In genomic region chr7:80670889-80671288, GRCm38 (mm10) we compare ENCODE assay signal across 33 mouse cellular contexts.
"Had no signal": no experiment of that assay in that cellular context is flagged by ENCODE, and none has a peak within 500 bp of the region (broad histone marks: within the 10 kb centered on the region; RNA-seq: fewer than 3 reads in every experiment).

No protein-coding gene starts in this region.

- ATAC-seq: hindbrain, embryonic 16.5 days; hindbrain, postnatal 0 days; inflammation-experienced regulatory T-cells, adult 6 months; intestine, embryonic 15.5 days; intestine, embryonic 16.5 days; intestine, postnatal 0 days had no signal

- H3K9me3 ChIP-seq: heart, embryonic 12.5 days; heart, embryonic 13.5 days; heart, embryonic 15.5 days; hindbrain, embryonic 10.5 days; hindbrain, embryonic 13.5 days; hindbrain, embryonic 15.5 days; intestine, embryonic 15.5 days; kidney, embryonic 15.5 days had no signal

- DNase-seq: heart, postnatal 10 days; heart, postnatal 14 days; heart, postnatal 36 days; heart, postnatal 4 days; kidney, adult 11 months; kidney, adult 18-20 months; kidney, adult 2 months; kidney, adult 8-10 months; kidney, adult 9 months; kidney, postnatal 10 days; kidney, postnatal 14 days; kidney, postnatal 25 days; kidney, postnatal 36 days; kidney, postnatal 4 days; layer of hippocampus, adult 9-11 months; layer of hippocampus, postnatal 36 days had no signal

- H3K27ac ChIP-seq: heart, embryonic 13.5 days; heart, embryonic 15.5 days; hindbrain, embryonic 10.5 days; hindbrain, embryonic 13.5 days; hindbrain, embryonic 14.5 days; hindbrain, embryonic 15.5 days; hindbrain, postnatal 0 days; intestine, embryonic 15.5 days; kidney, embryonic 15.5 days; kidney, postnatal 0 days; layer of hippocampus, adult 2 months; left cerebral cortex, adult 2 months had no signal

- H3K4me3 ChIP-seq: heart, embryonic 12.5 days; heart, embryonic 13.5 days; heart, embryonic 15.5 days; hindbrain, embryonic 10.5 days; hindbrain, embryonic 13.5 days; hindbrain, embryonic 15.5 days; intestine, embryonic 15.5 days; kidney, embryonic 15.5 days; layer of hippocampus, adult 2 months; left cerebral cortex, adult 2 months had no signal

- H3K9ac ChIP-seq: heart, embryonic 12.5 days; heart, embryonic 13.5 days; heart, embryonic 15.5 days; hindbrain, embryonic 13.5 days; hindbrain, embryonic 14.5 days; hindbrain, embryonic 15.5 days; intestine, embryonic 15.5 days; kidney, embryonic 15.5 days had no signal

- H3K4me2 ChIP-seq: heart, embryonic 12.5 days; heart, embryonic 13.5 days; heart, embryonic 15.5 days; hindbrain, embryonic 13.5 days; hindbrain, embryonic 14.5 days; hindbrain, embryonic 15.5 days; intestine, embryonic 15.5 days; kidney, embryonic 15.5 days had no signal

- H3K27me3 ChIP-seq: heart, embryonic 12.5 days; heart, embryonic 13.5 days; heart, embryonic 15.5 days; hindbrain, embryonic 13.5 days; hindbrain, embryonic 15.5 days; intestine, embryonic 15.5 days; kidney, embryonic 15.5 days had no signal

- H3K36me3 ChIP-seq: heart, embryonic 15.5 days; hindbrain, embryonic 10.5 days; hindbrain, embryonic 15.5 days; intestine, embryonic 15.5 days had no signal
